Mouse (Mus musculus) intestine, embryonic 16.5 days (tissue): Measurements from ENCODE around the gene Ss18l1. TPM values are rescaled to one million over a fixed set of nuclear protein-coding genes. Genes with fewer than 3 reads are reported as not detected.

Experiments
- ATAC-seq: fragments of 200-750 bp; cut with Nextera tagmentation; 2 replicates; pipeline ENCODE4 v1.8.0; 2017; ENCODE audit warnings: moderate TSS enrichment, moderate library complexity
- H3K27ac ChIP-seq: fragments of 300-500 bp; sonication (generic); 2 replicates; pipeline ENCODE4 v1.5.1; 2014; ENCODE audit warnings: mild to moderate bottlenecking, low read length
- H3K27me3 ChIP-seq: fragments of 300-500 bp; sonication (generic); replicated peaks from 2 replicates; pipeline ENCODE4 v1.6.1; 2014; ENCODE audit warnings: low read length, control low read depth, mixed read lengths; ENCODE audit not compliant: control insufficient read depth, insufficient read depth
- H3K36me3 ChIP-seq: fragments of 300-500 bp; sonication (generic); 2 replicates; pipeline ENCODE4 v1.6.1; 2014; ENCODE audit warnings: low read length, control low read depth; ENCODE audit not compliant: control insufficient read depth, insufficient read depth
- H3K4me1 ChIP-seq: fragments of 300-500 bp; sonication (generic); 2 replicates; pipeline ENCODE4 v1.6.1; 2014; ENCODE audit warnings: low read length, control low read depth, mixed read lengths; ENCODE audit not compliant: control insufficient read depth, insufficient read depth
- H3K4me2 ChIP-seq: fragments of 300-500 bp; sonication (generic); 2 replicates; pipeline ENCODE4 v1.6.1; 2014; ENCODE audit warnings: low read depth, low read length, control low read depth
- H3K4me3 ChIP-seq: fragments of 300-500 bp; sonication (generic); 2 replicates; pipeline ENCODE4 v1.5.1; 2014; ENCODE audit warnings: mild to moderate bottlenecking, low read length
- H3K9ac ChIP-seq: fragments of 300-500 bp; sonication (generic); 2 replicates; pipeline ENCODE4 v1.6.1; 2014; ENCODE audit warnings: low read depth, low read length
- H3K9me3 ChIP-seq: fragments of 300-500 bp; sonication (generic); 2 replicates; pipeline ENCODE4 v1.6.1; 2016; ENCODE audit warnings: low read length, control low read depth; ENCODE audit not compliant: control insufficient read depth
- WGBS: fragments of 180-500 bp; shearing (Covaris S2); extraction: QIAGEN DNeasy Blood & Tissue Kit; methylation state at CpG from one replicate; pipeline ENCODE4 v1.1.7; 2014; 5-methylcytosine and 5-hydroxymethylcytosine counted together
- polyA plus RNA-seq: library from polyadenylated mRNA; unstranded; fragments of >200 nt; fragmentation: Nextera tagmentation; extraction: Ambion mirVana; gene quantifications from 2 replicates; pipeline ENCODE4 v1.2.1, GENCODE M21; 2015

The Ss18l1 gene
- polyA plus RNA-seq, 1 experiment from 2014 or later, result 3.4 TPM

- Histone ChIP-seq H3K27me3 (no peaks in the 10 kb centered on the region), H3K9me3 (no peaks in the 10 kb centered on the region), H3K36me3 (peaks cover 3% of the 10 kb centered on the region; the same call in 1 of the 2 replicates), H3K4me1 (0 out of 2 replicates have a peak, but pooled peaks cover 10% of the 10 kb centered on the region), H3K9ac (no peak overlapping the region), H3K27ac (no peak overlapping the region), H3K4me3 (no peak overlapping the region), H3K4me2 (no peak overlapping the region)
- no peak for ATAC-seq
- 95% methylated on average over 18 of the region's 18 CpGs for WGBS
Measured at GRCm38 (mm10) chr2:180047980-180048635, 5.8 kb downstream of the Ss18l1 start.

GRCm38 (mm10) chr2:180050986-180051385 lies 8.7 kb downstream of the Ss18l1 start:
- peak; percentile 77 for ATAC-seq
- H3K27me3 ChIP-seq, result no peaks in the 10 kb centered on the region
- H3K4me3 ChIP-seq, result no peak overlapping the region
- H3K4me2 ChIP-seq, result no peak overlapping the region
- WGBS, result 23% methylated on average over 5 of the region's 5 CpGs
- no peaks in the 10 kb centered on the region for H3K9me3 ChIP-seq
- H3K27ac ChIP-seq, result no peak overlapping the region
- H3K4me1 ChIP-seq, result no peaks in the 10 kb centered on the region
- no peak overlapping the region for H3K9ac ChIP-seq
- peaks cover 9% of the 10 kb centered on the region; the same call in 1 of the 2 replicates for H3K36me3 ChIP-seq

GRCm38 (mm10) chr2:180051986-180052733 lies 9.9 kb downstream of the Ss18l1 start:
- no peak overlapping the region for H3K9ac ChIP-seq
- H3K27ac ChIP-seq, result no peak overlapping the region
- ATAC-seq, result 0 out of 2 replicates have a peak, but pooled peaks have one; percentile 8
- no peaks in the 10 kb centered on the region for H3K9me3 ChIP-seq
- H3K4me3 ChIP-seq, result no peak overlapping the region
- WGBS, result 90% methylated on average over 14 of the region's 14 CpGs
- no peak overlapping the region for H3K4me2 ChIP-seq
- H3K27me3 ChIP-seq, result no peaks in the 10 kb centered on the region
- H3K4me1 ChIP-seq, result no peaks in the 10 kb centered on the region
- H3K36me3 ChIP-seq, result peaks cover 9% of the 10 kb centered on the region; the same call in 1 of the 2 replicates

GRCm38 (mm10) chr2:180053001-180053400 lies 10.7 kb downstream of the Ss18l1 start:
- H3K4me3 ChIP-seq, result no peak overlapping the region
- ATAC-seq, result no peak
- H3K9ac ChIP-seq, result no peak overlapping the region
- peaks cover 9% of the 10 kb centered on the region; the same call in 1 of the 2 replicates for H3K36me3 ChIP-seq
- no peaks in the 10 kb centered on the region for H3K4me1 ChIP-seq
- WGBS, result 94% methylated on average over 9 of the region's 9 CpGs
- H3K27me3 ChIP-seq, result no peaks in the 10 kb centered on the region
- H3K9me3 ChIP-seq, result no peaks in the 10 kb centered on the region
- H3K27ac ChIP-seq, result no peak overlapping the region
- no peak overlapping the region for H3K4me2 ChIP-seq

GRCm38 (mm10) chr2:180063338-180064131 lies 21.2 kb downstream of the Ss18l1 start:
- no peaks in the 10 kb centered on the region for H3K4me1 ChIP-seq
- H3K4me2 ChIP-seq, result no peak overlapping the region
- no peaks in the 10 kb centered on the region for H3K9me3 ChIP-seq
- H3K4me3 ChIP-seq, result no peak overlapping the region
- no peak for ATAC-seq
- H3K9ac ChIP-seq, result no peak overlapping the region
- H3K27ac ChIP-seq, result no peak overlapping the region
- peaks cover 3% of the 10 kb centered on the region; the same call in 1 of the 2 replicates for H3K36me3 ChIP-seq
- no peaks in the 10 kb centered on the region for H3K27me3 ChIP-seq
- 95% methylated on average over 11 of the region's 11 CpGs for WGBS

GRCm38 (mm10) chr2:180069770-180070480 lies 27.6 kb downstream of the Ss18l1 start:
- Histone ChIP-seq H3K4me1 (peaks cover 8% of the 10 kb centered on the region), H3K27ac (peak overlapping the region; percentile 58), H3K9me3 (no peaks in the 10 kb centered on the region), H3K4me2 (peak overlapping the region; percentile 77), H3K9ac (peak overlapping the region; percentile 74), H3K4me3 (peak overlapping the region; percentile 69), H3K36me3 (0 out of 2 replicates have a peak, but pooled peaks cover 3% of the 10 kb centered on the region), H3K27me3 (no peaks in the 10 kb centered on the region)
- ATAC-seq, result peak; percentile 77
- 31% methylated on average over 20 of the region's 20 CpGs for WGBS

GRCm38 (mm10) chr2:180070481-180071453 lies 28.5 kb downstream of the Ss18l1 start, which contains the start of gene Mtg2:
Mtg2 (plus strand) TSS chr2:180070588.
- peak within 1 kb of the TSS; percentile 69 for H3K4me3 ChIP-seq
- peak within 1 kb of the TSS; percentile 58 for H3K27ac ChIP-seq
- peaks cover 8% of the 10 kb centered on the region for H3K4me1 ChIP-seq
- ATAC-seq, result peak; percentile 98
- peak within 1 kb of the TSS; percentile 74 for H3K9ac ChIP-seq
- H3K4me2 ChIP-seq, result peak within 1 kb of the TSS; percentile 77
- H3K27me3 ChIP-seq, result no peaks in the 10 kb centered on the region
- 5% methylated on average over 58 of the region's 58 CpGs for WGBS
- H3K36me3 ChIP-seq, result 0 out of 2 replicates have a peak, but pooled peaks cover 3% of the 10 kb centered on the region
- H3K9me3 ChIP-seq, result no peaks in the 10 kb centered on the region

- H3K9ac ChIP-seq, result no peak overlapping the region
- WGBS, result 84% methylated on average over 2 of the region's 2 CpGs
- H3K9me3 ChIP-seq, result no peaks in the 10 kb centered on the region
- H3K4me3 ChIP-seq, result no peak overlapping the region
- peaks cover 8% of the 10 kb centered on the region for H3K4me1 ChIP-seq
- H3K27me3 ChIP-seq, result no peaks in the 10 kb centered on the region
- H3K36me3 ChIP-seq, result 0 out of 2 replicates have a peak, but pooled peaks cover 3% of the 10 kb centered on the region
- no peak for ATAC-seq
- H3K4me2 ChIP-seq, result no peak overlapping the region
- no peak overlapping the region for H3K27ac ChIP-seq
Measured at GRCm38 (mm10) chr2:180071671-180072070, 29.4 kb downstream of the Ss18l1 start.
